Mouse (Mus musculus) stomach, embryonic 15.5 days (tissue): ENCODE results near the gene Sbk1. TPM values are rescaled to one million over a fixed set of nuclear protein-coding genes. Genes with fewer than 3 reads are reported as not detected.
A peak's percentile ranks its signal among the peaks of the same experiment; 100 is the strongest.
"Not testable (repeated sequence)": the region's sequence is repeated elsewhere in the genome, so short reads cannot be mapped to it uniquely, and the experiment has no call there.

Source experiments
- ATAC-seq: fragments of 200-750 bp; cut with Nextera tagmentation; 2 replicates; pipeline ENCODE4 v1.8.0; 2017; ENCODE audit warnings: low read depth, moderate number of reproducible peaks, moderate TSS enrichment; ENCODE audit not compliant: insufficient read depth, low FRiP score
- H3K27ac ChIP-seq: fragments of 300-500 bp; sonication (generic); 2 replicates; pipeline ENCODE4 v1.5.1; 2015; ENCODE audit warnings: mild to moderate bottlenecking, inconsistent platforms
- H3K27me3 ChIP-seq: fragments of 300-500 bp; sonication (generic); replicated peaks from 2 replicates; pipeline ENCODE4 v1.6.1; 2015; ENCODE audit warnings: inconsistent platforms
- H3K36me3 ChIP-seq: fragments of 300-500 bp; sonication (generic); 2 replicates; pipeline ENCODE4 v1.6.1; 2015; ENCODE audit warnings: inconsistent platforms
- H3K4me1 ChIP-seq: fragments of 300-500 bp; sonication (generic); 2 replicates; pipeline ENCODE4 v1.6.1; 2015; ENCODE audit warnings: inconsistent platforms
- H3K4me2 ChIP-seq: fragments of 300-500 bp; sonication (generic); 2 replicates; pipeline ENCODE4 v1.6.1; 2015; ENCODE audit warnings: mild to moderate bottlenecking, inconsistent platforms
- H3K4me3 ChIP-seq: fragments of 300-500 bp; sonication (generic); replicated peaks from 2 replicates; pipeline ENCODE4 v1.5.1; 2015; ENCODE audit warnings: inconsistent platforms
- H3K9ac ChIP-seq: fragments of 300-500 bp; sonication (generic); 2 replicates; pipeline ENCODE4 v1.6.1; 2015; ENCODE audit warnings: inconsistent platforms
- H3K9me3 ChIP-seq: fragments of 300-500 bp; sonication (generic); 2 replicates; pipeline ENCODE4 v1.6.1; 2016; ENCODE audit warnings: inconsistent platforms
- WGBS: fragments of 180-500 bp; shearing (Covaris S2); methylation state at CpG from one replicate; pipeline ENCODE4 v1.1.7; 2015; 5-methylcytosine and 5-hydroxymethylcytosine counted together
- polyA plus RNA-seq: library from polyadenylated mRNA; unstranded; fragments of >200 nt; fragmentation: Nextera tagmentation; extraction: Ambion mirVana; gene quantifications from 2 replicates; pipeline ENCODE4 v1.2.1, GENCODE M21; 2015

The Sbk1 gene
- polyA plus RNA-seq, 1 experiment from 2014 or later: 19.1 TPM

DNA sequence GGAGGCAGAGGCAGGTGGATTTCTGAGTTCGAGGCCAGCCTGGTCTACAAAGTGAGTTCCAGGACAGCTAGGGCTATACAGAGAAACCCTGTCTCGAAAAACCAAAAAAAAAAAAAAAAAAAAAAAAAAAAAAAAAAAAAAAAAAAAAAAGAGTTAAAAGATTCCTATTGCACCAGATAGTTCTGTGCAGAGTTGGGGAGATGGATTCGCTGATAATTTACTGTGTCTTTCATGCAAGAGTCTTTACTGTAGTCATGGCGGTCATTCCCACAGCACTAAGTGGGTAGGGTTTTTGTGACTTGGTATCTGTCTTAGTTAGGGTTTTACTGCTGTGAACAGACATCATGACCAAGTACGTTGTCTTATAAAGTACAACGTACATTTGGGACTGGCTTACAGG lies 56.4 kb downstream of the Sbk1 start:
- not testable (repeated sequence) for ATAC-seq, H3K27ac ChIP-seq, H3K9me3 ChIP-seq, H3K27me3 ChIP-seq, H3K36me3 ChIP-seq, H3K4me1 ChIP-seq, H3K4me2 ChIP-seq, H3K9ac ChIP-seq, H3K4me3 ChIP-seq
- 87% methylated on average over 5 of the region's 6 CpGs for WGBS

DNA sequence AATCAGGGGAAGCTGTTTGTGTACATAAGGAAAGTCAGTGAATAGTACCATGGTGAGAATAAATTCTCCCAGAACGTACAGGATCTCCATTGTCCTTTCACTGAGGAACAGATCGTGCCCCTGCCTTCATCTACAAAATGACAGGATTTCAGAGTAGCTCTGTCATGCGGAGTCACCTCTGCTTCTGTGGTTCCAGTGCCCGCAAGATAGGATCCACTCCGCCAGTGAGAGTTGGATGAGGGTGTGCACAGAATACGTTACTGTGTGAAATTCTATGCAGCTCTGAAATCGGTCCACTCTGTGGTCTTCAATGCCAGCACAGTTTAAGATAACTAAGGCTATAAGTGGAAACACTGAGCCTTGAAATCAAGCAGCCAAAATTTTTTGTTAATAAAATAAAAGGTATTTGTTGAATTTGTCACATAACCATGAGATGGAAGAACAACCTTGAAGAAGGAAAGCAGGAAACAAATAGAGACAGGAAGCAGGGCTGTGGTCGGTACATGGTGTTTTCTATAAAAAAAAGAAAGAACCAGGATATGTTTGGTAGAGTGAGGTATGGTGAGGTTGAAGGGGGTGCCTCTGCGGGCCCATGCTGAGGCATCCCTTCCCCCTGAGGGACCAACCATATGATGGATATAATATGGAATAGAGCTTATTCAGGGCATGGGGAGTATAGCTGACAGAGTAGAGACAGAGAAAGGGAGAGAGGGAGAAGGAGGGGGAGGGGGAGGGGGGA lies 57.7 kb downstream of the Sbk1 start:
- ATAC-seq: no peak
- no peak overlapping the region for H3K4me2 ChIP-seq
- no peaks in the 10 kb centered on the region for H3K9me3 ChIP-seq
- H3K27me3 ChIP-seq: no peaks in the 10 kb centered on the region
- H3K4me3 ChIP-seq: no peak overlapping the region
- H3K4me1 ChIP-seq: no peaks in the 10 kb centered on the region
- H3K9ac ChIP-seq: no peak overlapping the region
- 75% methylated on average over 9 of the region's 9 CpGs for WGBS
- H3K36me3 ChIP-seq: no peaks in the 10 kb centered on the region
- no peak overlapping the region for H3K27ac ChIP-seq

DNA sequence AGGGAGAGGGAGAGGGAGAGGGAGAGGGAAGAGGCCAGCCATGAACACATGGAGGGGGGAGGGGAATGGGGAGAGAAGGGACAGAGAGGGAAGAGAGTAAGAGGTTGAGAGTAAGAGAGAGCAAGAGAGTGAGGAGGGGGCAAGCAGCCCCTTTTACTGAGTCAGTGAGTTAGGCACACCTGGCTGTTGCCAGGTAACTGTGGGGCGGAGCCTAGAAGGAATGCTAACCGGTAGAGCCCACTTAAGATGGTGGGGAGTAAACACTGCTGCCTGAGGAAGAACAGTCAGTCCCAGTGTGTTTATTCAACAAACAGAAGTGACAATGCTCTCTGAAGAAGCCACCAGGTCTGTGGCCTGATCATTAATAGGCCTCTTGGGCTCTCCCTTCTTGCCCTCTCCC lies 58.3 kb downstream of the Sbk1 start:
- H3K36me3 ChIP-seq: no peaks in the 10 kb centered on the region
- no peak; the same call in 1 of the 2 replicates for ATAC-seq
- H3K27ac ChIP-seq: no peak overlapping the region
- 51% methylated on average over 2 of the region's 2 CpGs for WGBS
- no peaks in the 10 kb centered on the region for H3K27me3 ChIP-seq
- H3K4me2 ChIP-seq: no peak overlapping the region
- no peak overlapping the region for H3K9ac ChIP-seq
- no peaks in the 10 kb centered on the region for H3K9me3 ChIP-seq
- no peaks in the 10 kb centered on the region for H3K4me1 ChIP-seq
- H3K4me3 ChIP-seq: no peak overlapping the region

DNA sequence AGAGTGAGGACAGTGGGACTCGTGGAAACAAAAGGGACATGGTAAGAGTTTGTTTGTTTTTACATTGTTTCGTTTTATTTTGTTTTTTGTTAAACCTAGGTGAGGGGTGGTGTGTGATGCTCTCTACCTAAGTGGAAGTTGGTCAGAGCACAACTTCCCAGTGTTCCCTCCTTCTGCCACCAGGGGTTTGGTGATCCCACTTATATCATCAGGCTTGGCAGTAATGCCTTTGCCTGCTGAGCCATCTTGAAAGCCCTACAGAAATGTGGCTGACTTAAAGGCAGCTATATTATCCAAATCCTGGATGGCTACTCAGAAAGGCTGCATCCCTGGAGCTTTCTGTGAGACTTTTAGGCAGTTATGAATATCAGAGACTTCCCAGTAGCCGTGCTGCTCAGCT lies 60.3 kb downstream of the Sbk1 start:
- Histone ChIP-seq H3K9me3 (no peaks in the 10 kb centered on the region), H3K27me3 (no peaks in the 10 kb centered on the region), H3K4me2 (no peak overlapping the region), H3K27ac (no peak overlapping the region), H3K4me1 (no peaks in the 10 kb centered on the region), H3K36me3 (no peaks in the 10 kb centered on the region), H3K4me3 (no peak overlapping the region), H3K9ac (no peak overlapping the region)
- ATAC-seq: no peak
- 62% methylated on average over 3 of the region's 3 CpGs for WGBS

DNA sequence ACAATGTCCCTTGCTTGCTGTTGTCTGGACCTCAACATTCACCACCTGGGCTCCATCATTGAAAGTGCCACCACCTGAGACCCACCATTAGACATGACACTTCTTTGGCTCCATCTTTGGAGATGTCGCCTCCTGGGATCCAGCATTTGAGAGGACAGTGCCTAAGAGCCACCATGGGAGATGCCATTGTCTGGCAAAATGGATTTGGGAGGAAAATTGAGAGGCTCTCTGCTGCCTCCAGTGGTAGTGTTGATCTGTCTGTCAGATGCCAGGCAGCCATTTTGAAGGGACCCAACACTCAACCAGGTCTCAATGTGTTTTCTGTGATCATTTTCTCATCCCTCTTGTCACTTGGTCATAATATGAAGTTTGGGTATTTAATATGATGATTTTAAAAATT lies 63.1 kb downstream of the Sbk1 start:
- WGBS: 95% methylated on average over 1 of the region's 1 CpGs

DNA sequence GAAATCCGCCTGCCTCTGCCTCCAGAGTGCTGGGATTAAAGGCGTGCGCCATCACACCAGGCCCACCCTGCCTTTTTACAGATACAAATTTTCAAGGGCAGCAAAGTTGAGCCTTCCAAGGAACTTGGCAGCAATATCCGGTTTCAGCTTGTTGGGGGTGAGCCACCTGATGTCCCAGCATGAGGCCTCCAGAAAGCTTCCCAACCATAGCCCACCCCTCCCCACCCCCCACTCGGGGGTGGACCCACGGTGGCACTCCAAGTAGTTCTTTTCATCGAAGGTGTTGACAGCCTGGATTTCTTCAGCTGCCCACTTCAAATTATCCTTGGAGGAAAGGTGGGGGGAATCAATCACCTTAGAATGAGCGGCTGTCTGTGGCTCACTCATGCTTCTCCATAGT lies 66.5 kb downstream of the Sbk1 start:
- no peaks in the 10 kb centered on the region for H3K4me1 ChIP-seq
- H3K27me3 ChIP-seq: no peaks in the 10 kb centered on the region
- H3K36me3 ChIP-seq: no peaks in the 10 kb centered on the region
- 80% methylated on average over 8 of the region's 8 CpGs for WGBS
- H3K9ac ChIP-seq: no peak overlapping the region
- no peak overlapping the region for H3K27ac ChIP-seq
- ATAC-seq: no peak
- no peak overlapping the region for H3K4me2 ChIP-seq
- H3K4me3 ChIP-seq: no peak overlapping the region
- no peaks in the 10 kb centered on the region for H3K9me3 ChIP-seq

More for the DNA sequence above, 63.1 kb downstream of the Sbk1 start:
- H3K9me3 ChIP-seq: no peaks in the 10 kb centered on the region
- H3K4me2 ChIP-seq: no peak overlapping the region
- no peak overlapping the region for H3K4me3 ChIP-seq
- H3K27ac ChIP-seq: no peak overlapping the region
- no peaks in the 10 kb centered on the region for H3K4me1 ChIP-seq
- ATAC-seq: no peak
- H3K36me3 ChIP-seq: no peaks in the 10 kb centered on the region
- no peaks in the 10 kb centered on the region for H3K27me3 ChIP-seq
- no peak overlapping the region for H3K9ac ChIP-seq

DNA sequence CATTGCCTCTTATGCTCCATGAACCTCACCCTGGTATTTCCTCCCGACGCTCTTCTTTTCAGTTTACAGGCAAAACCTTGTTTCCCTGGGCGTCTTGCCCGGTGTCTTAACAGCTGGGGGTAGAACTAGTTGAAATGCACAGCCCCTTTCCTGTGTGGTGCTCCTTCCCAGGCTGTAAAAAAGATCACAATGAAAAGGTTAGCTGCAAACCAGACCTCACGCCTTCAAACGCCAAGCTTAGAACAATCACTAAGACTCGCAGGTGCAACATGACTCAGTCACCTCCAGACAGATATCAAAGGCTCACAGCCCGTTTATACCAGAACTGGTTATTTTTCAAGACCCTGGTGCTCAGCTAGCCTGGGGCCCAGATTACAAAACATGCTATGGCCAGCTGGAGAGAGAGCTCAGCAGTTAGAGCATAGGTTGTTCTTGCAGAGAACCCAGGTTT lies 67.1 kb downstream of the Sbk1 start:
- WGBS: 72% methylated on average over 8 of the region's 8 CpGs
- ATAC-seq: no peak
- no peak overlapping the region for H3K9ac ChIP-seq

DNA sequence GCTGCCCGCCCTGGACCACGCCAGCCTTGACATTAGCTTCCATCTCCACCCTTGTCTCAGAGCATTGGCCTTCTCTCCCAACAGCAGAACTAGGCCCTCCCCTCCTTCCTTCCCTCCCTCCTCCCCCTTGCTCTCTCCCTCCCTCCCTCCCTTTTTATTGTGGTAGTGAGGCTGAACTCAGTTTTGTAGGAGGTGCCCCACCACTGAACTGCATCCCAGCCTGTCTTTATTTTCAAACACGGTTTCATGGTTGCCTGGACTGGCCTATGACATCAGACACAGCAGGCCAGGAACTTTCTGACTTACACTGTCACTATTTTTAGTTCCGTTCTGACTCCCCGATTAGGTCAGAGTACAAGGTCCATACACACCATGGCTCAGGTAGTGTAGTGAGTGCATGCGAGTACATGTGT lies 67.8 kb downstream of the Sbk1 start:
- ATAC-seq: peak; percentile 43; the same call in 1 of the 2 replicates
- Histone ChIP-seq H3K4me3 (no peak overlapping the region), H3K36me3 (no peaks in the 10 kb centered on the region), H3K4me2 (no peak overlapping the region), H3K27ac (no peak overlapping the region), H3K9me3 (no peaks in the 10 kb centered on the region), H3K4me1 (0 out of 2 replicates have a peak, but pooled peaks cover 3% of the 10 kb centered on the region), H3K27me3 (no peaks in the 10 kb centered on the region), H3K9ac (no peak overlapping the region)
- 67% methylated on average over 6 of the region's 6 CpGs for WGBS

More for the DNA sequence above, 67.1 kb downstream of the Sbk1 start:
- no peaks in the 10 kb centered on the region for H3K36me3 ChIP-seq
- H3K4me1 ChIP-seq: no peaks in the 10 kb centered on the region
- H3K27ac ChIP-seq: no peak overlapping the region
- H3K4me2 ChIP-seq: no peak overlapping the region
- no peaks in the 10 kb centered on the region for H3K27me3 ChIP-seq
- H3K4me3 ChIP-seq: no peak overlapping the region
- H3K9me3 ChIP-seq: no peaks in the 10 kb centered on the region

DNA sequence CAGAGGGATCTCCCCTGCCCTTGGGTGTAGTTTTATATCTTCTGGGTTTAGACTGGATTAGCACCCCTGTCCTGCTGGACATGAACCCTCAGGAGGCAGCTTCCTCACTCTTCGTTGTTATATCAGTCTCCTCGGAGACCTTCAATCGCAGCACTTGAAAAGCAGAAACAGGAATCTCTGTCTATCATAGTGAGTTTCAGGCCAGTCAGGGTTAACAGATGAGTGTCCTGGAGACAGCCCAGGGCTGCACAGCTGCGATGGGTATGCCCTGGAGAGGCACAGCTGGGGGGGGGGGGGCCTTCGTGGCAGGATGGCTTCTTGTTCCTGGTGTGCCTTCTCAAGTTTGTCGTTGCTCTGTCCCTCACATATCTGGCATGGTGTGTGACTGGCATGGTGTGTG lies 68.5 kb downstream of the Sbk1 start:
- no peaks in the 10 kb centered on the region for H3K9me3 ChIP-seq
- no peaks in the 10 kb centered on the region for H3K27me3 ChIP-seq
- H3K9ac ChIP-seq: no peak overlapping the region
- no peak overlapping the region for H3K4me2 ChIP-seq
- 0 out of 2 replicates have a peak, but pooled peaks cover 3% of the 10 kb centered on the region for H3K4me1 ChIP-seq
- 40% methylated on average over 6 of the region's 6 CpGs for WGBS
- no peak for ATAC-seq
- H3K4me3 ChIP-seq: no peak overlapping the region
- no peaks in the 10 kb centered on the region for H3K36me3 ChIP-seq
- no peak overlapping the region for H3K27ac ChIP-seq

Other genes with a start within 250 kb of the Sbk1 start
- 0.69 and 0.95 TPM in 2 replicates for gene Gsg1l, start 190.2 kb upstream of the Sbk1 start, polyA plus RNA-seq
- 35.1 and 35.6 TPM in 2 replicates for gene Xpo6, start 72.1 kb upstream of the Sbk1 start, polyA plus RNA-seq
- 2.0 and 2.2 TPM in 2 replicates for gene Lat, start 97.0 kb downstream of the Sbk1 start, polyA plus RNA-seq
- gene Spns1, start 104.8 kb downstream of the Sbk1 start, polyA plus RNA-seq: 42.4 and 53.8 TPM in 2 replicates
- 2.3 and 2.7 TPM in 2 replicates for gene Nfatc2ip, start 124.1 kb downstream of the Sbk1 start, polyA plus RNA-seq
- gene Cd19, start 142.3 kb downstream of the Sbk1 start, polyA plus RNA-seq: 0.36 and 0.44 TPM in 2 replicates
- 27.4 and 27.9 TPM in 2 replicates for gene Rabep2, start 156.1 kb downstream of the Sbk1 start, polyA plus RNA-seq
- gene Atp2a1, start 190.5 kb downstream of the Sbk1 start, polyA plus RNA-seq: 1.7 and 5.7 TPM in 2 replicates
- gene Sh2b1, start 202.8 kb downstream of the Sbk1 start, polyA plus RNA-seq: 39.2 and 44.4 TPM in 2 replicates
- 149 and 158 TPM in 2 replicates for gene Tufm, start 214.7 kb downstream of the Sbk1 start, polyA plus RNA-seq
- 44.5 and 53.3 TPM in 2 replicates for gene Atxn2l, start 230.8 kb downstream of the Sbk1 start, polyA plus RNA-seq